Mouse (Mus musculus) layer of hippocampus, postnatal 14 days (tissue): Measurements from ENCODE around the gene Slc38a6. TPM values are rescaled to one million over a fixed set of nuclear protein-coding genes. Genes with fewer than 3 reads are reported as not detected.
A peak's percentile ranks its signal among the peaks of the same experiment; 100 is the strongest.

Experiments
- DNase-seq, 2 experiments: peaks; one replicate each; pipeline ENCODE4 v3.0.0; 2021 to 2022; ENCODE audit warnings: low spot score in 2 of 2, mixed read lengths in 1 of 2
- total RNA-seq, 2 experiments: library from RNA; stranded (reverse); gene quantifications; 2 replicates each; pipeline ENCODE4 v1.2.3; 2021

The Slc38a6 gene
- total RNA-seq, 2 experiments from 2014 or later: 14.5 to 19.0 TPM

- no peak for DNase-seq
These were observed 67.9 kb downstream of the Slc38a6 start for GRCm38 (mm10) chr12:73354521-73354920.

DNA sequence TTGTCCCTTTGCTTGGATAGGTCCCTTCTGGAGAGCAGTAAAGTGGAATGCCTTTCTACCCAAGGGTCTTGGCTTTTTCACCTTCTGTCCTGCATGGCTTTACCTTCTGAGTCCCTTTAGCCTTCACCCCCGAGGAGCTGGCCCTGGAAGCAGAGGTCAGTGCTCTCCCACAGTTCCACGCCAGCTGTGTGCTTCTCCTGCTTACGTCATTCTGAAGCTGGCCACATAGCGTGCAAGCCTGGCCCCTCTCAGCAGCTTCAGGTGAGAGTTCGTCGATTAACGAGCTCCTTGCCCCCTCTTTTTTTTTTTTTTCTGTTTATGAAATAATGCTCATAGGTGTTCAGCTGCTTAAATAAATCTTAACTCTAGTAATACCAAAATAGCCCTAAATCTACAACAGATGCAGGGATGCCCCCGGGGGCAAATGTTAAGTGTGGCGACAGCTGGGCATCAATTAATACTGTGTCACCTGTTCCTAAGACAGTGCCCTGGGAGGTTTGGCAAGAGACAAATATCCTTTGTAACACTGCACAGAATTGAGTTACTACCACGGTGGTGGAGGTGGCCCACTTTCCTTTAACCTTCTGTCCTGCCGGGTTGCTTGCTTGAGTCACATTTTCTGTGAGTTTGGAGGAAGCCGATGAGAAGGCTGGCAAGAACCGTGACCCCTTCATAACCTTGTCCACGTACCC is 68.7 kb downstream of the Slc38a6 start:
- DNase-seq: no peak

DNA sequence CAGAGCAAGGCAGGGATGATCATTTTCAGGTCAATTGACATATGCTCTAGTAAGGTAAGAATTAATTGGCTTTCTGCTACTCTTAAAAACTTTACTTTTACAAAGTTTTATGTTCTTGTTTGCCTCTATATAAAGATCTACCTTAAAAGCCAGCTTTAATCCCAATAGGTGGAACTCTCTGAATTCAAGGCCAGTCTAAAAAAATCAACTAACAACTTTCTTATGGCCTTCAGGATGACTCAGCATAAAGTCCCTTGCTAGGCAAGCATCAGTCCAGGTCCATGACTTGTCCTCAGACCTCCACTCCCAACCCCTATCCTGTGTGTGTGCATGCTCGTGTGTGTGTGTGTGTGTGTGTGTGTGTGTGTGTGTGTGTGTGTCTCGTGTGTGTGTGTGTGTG is 70.1 kb downstream of the Slc38a6 start:
- DNase-seq: no peak

- DNase-seq: no peak
These were observed 70.7 kb downstream of the Slc38a6 start for GRCm38 (mm10) chr12:73357311-73357710.

DNA sequence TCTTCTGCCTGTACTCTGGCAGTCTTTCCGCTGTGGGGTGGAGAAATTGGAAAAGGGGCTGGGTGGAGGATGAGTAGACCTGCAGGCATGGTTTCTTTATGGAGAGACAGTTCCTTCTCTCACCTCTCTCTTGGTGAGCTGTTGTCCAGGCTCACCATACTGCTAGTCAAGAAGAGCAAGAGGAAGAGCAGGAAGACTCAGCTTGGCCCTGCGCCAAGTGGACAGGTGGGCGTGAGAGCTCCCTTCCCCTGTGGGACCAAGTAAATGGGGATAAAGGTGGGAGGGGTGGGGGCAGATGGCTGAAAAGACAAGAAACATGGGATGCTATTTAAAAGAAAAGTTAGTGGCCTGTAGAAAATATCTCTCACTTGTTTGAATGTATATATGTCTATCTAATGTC is 71.2 kb downstream of the Slc38a6 start:
- DNase-seq: no peak

DNA sequence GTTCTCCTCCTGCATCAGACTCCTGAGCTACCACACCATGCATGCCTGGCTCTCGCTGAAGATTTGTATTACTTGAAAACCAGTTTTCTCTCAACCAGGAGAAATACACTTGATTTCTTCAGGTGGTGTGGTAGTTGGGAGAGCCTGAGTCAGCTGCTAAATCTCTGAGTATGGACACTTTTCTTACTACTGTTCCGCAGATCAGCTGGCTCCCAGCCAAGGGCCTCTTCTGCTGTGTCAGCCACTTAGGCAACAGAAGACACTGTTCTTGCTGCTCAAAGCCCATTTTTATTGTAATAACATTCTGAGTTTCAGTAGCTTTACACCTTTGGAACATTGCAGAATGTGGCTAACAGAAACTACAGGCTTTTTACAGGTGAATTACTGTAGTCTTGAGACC is 72.1 kb downstream of the Slc38a6 start:
- no peak for DNase-seq

DNA sequence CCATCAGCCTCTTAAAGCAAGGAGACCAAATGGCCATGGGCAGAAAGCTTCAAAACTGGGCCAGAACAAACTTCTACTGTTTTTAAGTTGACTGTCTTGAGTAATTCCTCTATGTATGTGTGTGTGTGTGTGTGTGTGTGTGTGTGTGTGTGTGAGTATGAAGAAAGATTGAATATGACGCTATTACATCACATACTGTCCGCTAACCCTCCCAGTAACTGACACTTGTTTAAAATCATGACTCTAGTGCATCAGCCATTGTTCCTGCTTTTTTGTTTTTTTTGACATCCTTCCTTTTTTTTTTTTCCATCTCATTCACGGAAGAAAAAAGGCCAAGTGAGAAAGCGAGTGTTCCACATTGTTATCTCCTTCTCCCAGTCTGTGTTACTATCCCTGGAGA is 72.9 kb downstream of the Slc38a6 start:
- DNase-seq: no peak

GRCm38 (mm10) chr12:73361201-73361600 is 74.6 kb downstream of the Slc38a6 start:
- DNase-seq: no peak

DNA sequence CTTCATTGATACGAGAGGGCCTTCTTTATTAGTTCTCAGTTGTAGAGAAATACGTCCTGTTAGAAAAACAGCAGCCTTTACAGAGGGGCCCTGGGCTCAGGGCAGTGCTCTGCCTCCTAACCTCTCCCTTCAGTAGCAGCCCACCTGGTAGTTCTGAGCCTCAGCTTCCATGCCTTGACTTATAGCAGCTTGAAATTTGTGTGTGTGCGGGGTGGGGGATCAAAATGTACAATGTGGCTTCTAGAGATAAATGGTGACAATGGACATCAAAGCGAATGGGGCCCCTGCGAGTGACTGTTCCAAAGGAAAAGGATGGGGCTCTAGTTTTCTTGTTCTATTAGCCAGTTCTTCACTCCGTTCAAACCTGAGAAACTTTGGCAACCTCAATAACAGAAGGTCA is 76.8 kb downstream of the Slc38a6 start:
- DNase-seq: no peak

DNA sequence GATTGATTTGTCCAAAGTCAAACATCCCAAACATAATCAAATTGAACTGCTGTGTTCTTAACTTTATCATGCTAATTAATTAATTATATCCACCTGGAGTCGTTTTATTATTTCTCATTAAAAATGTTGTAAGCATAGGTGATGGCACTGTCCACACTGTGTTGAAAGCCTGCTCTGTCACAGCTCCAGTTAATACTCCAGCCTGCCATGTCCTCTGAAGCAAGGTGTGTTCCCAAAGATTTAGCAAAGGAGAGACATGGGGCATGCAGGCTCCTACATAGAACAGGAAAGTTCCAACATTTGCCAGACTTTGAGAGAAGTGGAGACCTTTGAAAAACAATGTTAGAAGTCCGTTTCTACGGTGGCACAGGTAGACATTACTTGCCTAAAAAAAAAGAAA is 77.4 kb downstream of the Slc38a6 start:
- no peak for DNase-seq

DNA sequence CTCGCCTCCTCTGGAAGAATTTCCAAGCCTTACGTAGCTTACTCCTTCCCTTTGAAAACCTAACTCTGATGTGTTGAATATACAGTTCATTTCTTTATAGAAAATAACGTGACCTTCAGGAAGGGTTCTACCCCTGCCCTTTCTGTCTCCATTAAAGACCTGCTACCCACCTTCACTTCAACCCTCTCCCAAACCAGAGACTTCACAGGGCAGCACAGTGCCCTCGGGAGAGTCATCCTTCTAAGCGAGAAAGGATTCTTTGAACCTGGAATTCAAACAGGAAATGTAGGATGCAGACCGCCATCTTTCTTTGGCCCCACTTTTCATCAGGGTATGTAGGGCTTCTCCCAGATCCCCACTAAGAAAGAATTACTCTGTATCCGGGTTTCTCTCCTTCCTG is 80.0 kb downstream of the Slc38a6 start:
- DNase-seq: no peak

DNA sequence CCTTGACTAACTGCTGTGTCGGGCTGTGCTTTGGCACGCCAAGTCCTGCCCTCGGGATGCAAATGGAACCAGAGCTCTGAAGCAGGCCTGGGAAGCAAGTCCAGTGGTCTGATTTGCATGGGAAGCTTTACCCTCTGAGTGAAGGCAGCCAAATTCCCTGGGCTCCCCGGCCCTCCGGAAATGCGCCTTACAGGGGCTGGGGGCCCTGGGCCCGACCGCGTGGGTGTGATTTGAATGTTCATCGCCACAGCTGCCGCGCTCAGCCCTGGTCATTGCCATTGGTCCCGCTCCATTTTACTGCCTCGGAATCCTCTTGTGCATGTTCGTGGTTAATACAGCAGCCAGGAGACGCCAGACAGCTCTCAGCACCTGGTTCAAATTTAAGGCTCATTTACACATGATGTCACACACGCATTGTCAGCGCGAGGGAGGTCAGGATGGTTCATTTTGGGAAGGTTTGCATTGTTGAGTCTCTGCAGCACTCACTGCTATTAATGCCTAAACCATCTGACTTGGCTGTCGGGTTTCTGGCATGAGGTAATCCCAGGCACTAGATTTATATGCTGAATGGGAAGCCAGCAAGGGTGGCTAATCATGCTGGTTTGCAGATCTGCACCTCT is 81.0 kb downstream of the Slc38a6 start:
- peak in 1 of 2 experiments; percentile 8 for DNase-seq

DNA sequence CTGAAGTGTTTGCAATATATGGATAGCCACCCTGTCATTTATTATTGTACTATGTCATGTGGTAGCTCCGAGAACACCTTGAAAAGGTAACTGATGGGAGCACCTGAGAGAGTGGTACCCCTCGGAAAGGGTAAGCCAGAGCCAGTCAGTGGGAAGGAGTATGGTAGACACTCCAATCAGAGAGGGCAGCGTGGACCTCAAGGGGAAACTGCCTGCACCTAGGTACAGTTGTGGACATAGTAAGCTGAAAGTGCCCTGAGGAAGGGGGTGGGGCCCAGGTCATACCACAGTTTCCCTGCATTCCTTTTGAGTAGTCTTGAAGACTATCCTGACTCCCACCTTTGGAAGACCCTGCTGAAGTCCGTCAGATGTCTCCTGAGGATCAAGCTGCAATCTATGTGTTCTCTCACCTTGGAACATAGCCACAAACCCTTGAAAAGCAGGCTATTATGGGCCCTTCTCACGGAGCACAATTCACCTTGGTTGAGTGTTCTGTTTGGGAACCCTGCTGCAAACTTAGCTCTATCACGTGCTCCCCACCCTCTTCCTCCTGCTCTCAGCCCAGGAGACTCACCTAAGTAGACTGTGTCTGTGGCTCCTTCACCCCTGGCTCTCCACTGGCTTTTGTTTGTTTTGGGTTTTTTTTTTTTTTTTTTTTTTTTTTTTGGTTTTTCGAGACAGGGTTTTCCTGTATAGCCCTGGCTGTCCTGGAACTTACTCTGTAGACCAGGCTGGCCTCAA is 82.5 kb downstream of the Slc38a6 start:
- no peak for DNase-seq

DNA sequence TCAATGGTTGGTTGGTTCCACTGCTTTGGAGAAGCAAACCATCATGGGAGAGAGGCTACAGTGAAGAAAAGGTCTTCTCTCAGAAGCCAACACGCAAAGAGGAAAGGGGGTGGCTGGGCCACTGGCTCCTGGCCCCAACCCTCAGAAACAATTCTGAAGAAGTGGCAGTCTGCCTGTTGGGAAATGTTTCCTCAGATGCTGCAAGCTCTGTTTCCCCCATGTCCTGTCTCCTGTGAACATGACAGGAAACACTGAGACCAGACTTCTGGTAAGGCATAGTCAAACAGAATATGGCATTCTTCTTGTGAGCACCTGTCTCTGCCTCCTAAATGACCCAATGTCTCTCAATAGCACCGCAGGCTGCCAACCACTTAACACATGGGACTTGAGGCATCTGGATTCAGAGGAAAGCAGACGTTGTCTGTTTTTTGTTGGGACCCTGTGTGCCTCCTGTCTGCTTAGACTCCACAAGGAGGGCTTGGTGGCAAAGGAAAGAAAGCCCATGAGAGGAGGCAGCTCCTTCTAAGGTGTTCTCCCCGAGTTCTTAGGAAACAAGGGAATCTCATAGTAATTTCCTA is 83.9 kb downstream of the Slc38a6 start:
- no peak for DNase-seq

- peak in 1 of 2 experiments; percentile 62 for DNase-seq
These were observed 84.6 kb downstream of the Slc38a6 start for GRCm38 (mm10) chr12:73371132-73371531.

DNA sequence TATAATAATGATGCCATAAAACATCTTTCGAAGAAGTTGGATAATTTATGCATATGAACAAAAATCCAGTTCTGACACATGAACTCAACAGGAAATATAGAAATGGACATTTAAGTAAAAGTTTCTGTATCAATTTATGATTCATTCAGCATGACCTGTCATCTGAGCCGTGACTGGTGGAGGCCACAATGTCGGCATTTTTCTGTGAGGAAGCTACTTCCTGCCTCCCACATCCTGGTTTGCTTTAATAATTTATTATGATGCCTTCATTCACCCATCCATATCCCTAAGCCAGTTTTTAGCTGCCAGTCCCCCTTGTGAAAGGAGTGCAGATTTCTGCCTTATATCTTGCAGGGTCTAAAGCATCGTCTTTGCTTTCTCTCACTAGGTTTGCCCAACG is 91.4 kb downstream of the Slc38a6 start:
- no peak for DNase-seq

DNA sequence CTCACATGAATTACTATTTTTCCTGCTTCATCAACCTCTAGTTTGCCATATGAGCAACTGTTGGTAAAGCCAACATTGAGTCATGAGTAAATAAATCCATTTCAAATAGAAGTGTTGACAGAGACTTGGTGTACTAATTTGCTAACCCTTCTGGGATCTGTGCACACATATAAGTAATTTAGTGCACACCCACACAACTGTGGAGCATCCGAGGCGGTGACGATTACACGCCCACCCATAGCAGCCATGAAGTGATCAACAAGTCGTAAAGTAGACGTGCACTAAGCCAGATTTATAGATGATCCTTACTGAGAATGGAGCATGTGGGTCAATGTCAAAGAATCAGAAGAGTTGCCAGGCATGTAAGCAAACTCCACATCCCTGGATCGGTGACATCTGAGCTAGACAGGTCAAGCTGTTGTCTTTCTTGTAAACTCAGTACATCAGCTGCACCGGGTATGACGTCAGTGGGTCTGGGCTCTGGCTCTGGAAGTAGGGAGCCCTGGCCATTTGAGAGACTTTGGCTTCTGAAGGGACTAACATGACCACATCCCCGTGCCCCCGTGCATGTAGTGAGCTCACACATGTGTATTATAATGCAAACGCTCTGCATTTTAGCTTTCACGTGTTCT is 92.3 kb downstream of the Slc38a6 start:
- no peak for DNase-seq

- no peak for DNase-seq
These were observed 94.2 kb downstream of the Slc38a6 start for GRCm38 (mm10) chr12:73380686-73381360.

- DNase-seq: no peak
These were observed 94.9 kb downstream of the Slc38a6 start for GRCm38 (mm10) chr12:73381452-73381851.

GRCm38 (mm10) chr12:73382290-73383178 is 96.0 kb downstream of the Slc38a6 start:
- DNase-seq: no peak
